Mouse (Mus musculus): ENCODE measurements around the gene Socs4.

Socs4 gene

GRCm38 (mm10) chr14:47340231-47340925 is 63.6 kb downstream of the Socs4 start:
- no peak for DNase-seq (ENCODE audit: low spot score in 2 of 2)

DNA sequence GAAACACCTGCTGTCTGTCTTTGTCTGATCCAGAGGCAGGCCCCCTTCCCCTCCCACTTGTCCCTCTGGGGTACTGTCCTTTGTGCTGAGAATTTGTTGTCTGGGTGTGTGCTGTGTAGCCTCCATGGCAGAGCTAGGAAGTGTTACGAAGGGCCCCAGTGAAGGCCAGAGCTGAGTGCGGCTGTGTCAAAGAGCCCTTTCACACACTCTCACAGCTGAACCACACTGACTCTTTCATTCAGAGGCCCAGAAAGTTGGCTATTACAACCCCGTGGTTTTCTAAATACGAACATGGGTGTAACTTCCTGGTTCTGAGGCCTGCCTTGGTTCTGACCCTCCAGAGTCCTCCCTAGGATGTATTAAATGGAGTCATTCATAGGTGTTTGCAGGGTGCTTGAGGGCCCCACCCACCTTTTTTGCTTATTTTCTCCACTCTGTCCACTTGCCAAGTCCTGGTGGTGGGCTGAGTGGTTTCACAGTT is 65.1 kb downstream of the Socs4 start:
- no peak for DNase-seq (ENCODE audit: low spot score in 2 of 2)
